Comparison of ENCODE assay signal across 1 mouse cellular context in the genomic region with DNA sequence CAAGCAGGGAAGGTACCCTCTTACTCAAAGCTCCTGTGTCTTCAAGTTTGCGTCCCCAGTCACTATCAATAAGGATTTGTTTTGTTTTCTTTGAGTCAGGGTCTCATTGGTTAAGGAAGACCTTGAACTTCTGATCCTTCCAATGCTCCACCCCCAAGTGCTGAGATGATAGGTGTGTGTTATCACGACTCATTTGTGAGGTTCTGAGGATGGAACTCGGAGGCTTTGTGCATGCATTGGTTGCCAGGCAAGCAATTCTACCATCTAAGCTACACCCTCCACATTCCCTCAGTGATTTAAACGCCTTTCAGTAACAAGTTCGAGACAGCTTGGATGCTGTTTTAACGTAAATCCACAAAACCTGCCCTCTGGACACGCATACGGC.
TF ChIP-seq lines count a peak whose summit lies in the region.

No protein-coding gene starts in this region.

TF ChIP-seq in MEL, 35 proteins besides CTCF, POLR2A, EP300 and RAD21:
- TF ChIP-seq TAL1 (IDR thresholded peaks at IDR 0.05; ENCODE audit: low read length) (no peak), ZC3H11A (IDR thresholded peaks at IDR 0.05; ENCODE audit: low read depth, low read length) (no peak), ZKSCAN1 (IDR thresholded peaks at IDR 0.05; ENCODE audit: low read depth, low read length) (no peak), POLR2AphosphoS2 (IDR thresholded peaks at IDR 0.05; ENCODE audit: low read length) (no peak), CHD1 (IDR thresholded peaks at IDR 0.05; ENCODE audit: low read depth, low read length) (no peak), ELF1 (IDR thresholded peaks at IDR 0.05; ENCODE audit: low read depth, low read length) (no peak), UBTF (IDR thresholded peaks at IDR 0.05; ENCODE audit: borderline replicate concordance, insufficient read depth, low read depth, low read length) (no peak), BHLHE40 (IDR thresholded peaks at IDR 0.05; ENCODE audit: borderline replicate concordance, low read depth, low read length) (no peak), NRF1 (IDR thresholded peaks at IDR 0.05; ENCODE audit: insufficient read depth, low read depth, low read length, poor library complexity, severe bottlenecking) (no peak), ETS1 (IDR thresholded peaks at IDR 0.05; ENCODE audit: low read depth, low read length) (no peak), MXI1 (IDR thresholded peaks at IDR 0.05; ENCODE audit: low read depth, low read length) (no peak), POLR2AphosphoS5 (IDR thresholded peaks at IDR 0.05; ENCODE audit: borderline replicate concordance, low read depth, low read length) (no peak), MYC (IDR thresholded peaks at IDR 0.05; ENCODE audit: low read depth, low read length) (no peak), TCF12 (IDR thresholded peaks at IDR 0.05; ENCODE audit: low read depth, low read length) (no peak)
TF ChIP-seq in MEL: peak in this region for 0.
